29 mouse cellular contexts compared by ENCODE assay signal in genomic region chr2:181274639-181275038, GRCm38 (mm10). TPM values are rescaled to one million over a fixed set of nuclear protein-coding genes. Genes with fewer than 3 reads are reported as not detected.
DNase-seq lines count a peak whose midpoint lies in the region; ATAC-seq and TF ChIP-seq lines count a peak whose summit lies in the region.
"Had no signal": no experiment of that assay in that cellular context is flagged by ENCODE, and none has a peak within 500 bp of the region (broad histone marks: within the 10 kb centered on the region; RNA-seq: fewer than 3 reads in every experiment).

No protein-coding gene starts in this region.

- no peak overlapping the region for H3K9ac ChIP-seq in liver, postnatal 0 days (replicated peaks)
- H3K9ac ChIP-seq: embryonic facial prominence, embryonic 12.5 days; embryonic facial prominence, embryonic 15.5 days; forebrain, embryonic 15.5 days; heart, embryonic 15.5 days; hindbrain, embryonic 13.5 days had no signal

- 64% methylated on average over 4 of the region's 4 CpGs for WGBS in liver, postnatal 0 days (ENCODE audit: insufficient replicate concordance)
- WGBS in macrophage (ENCODE audit: missing documents): 12% methylated on average over 4 of the region's 4 CpGs

- no peak overlapping the region for H3K4me2 ChIP-seq in liver, postnatal 0 days (ENCODE audit: low read depth, low read length)
- H3K4me2 ChIP-seq: embryonic facial prominence, embryonic 12.5 days; embryonic facial prominence, embryonic 15.5 days; forebrain, embryonic 15.5 days; heart, embryonic 11.5 days; heart, embryonic 15.5 days; hindbrain, embryonic 13.5 days had no signal

- H3K27ac ChIP-seq in liver, postnatal 0 days (ENCODE audit: low read depth): no peak overlapping the region; the same call in 1 of the 2 replicates
- peak overlapping the region; percentile 91 for H3K27ac ChIP-seq in macrophage
- H3K27ac ChIP-seq: embryonic facial prominence, embryonic 12.5 days; embryonic facial prominence, embryonic 15.5 days; forebrain, embryonic 15.5 days; heart, embryonic 15.5 days; hindbrain, embryonic 10.5 days; hindbrain, embryonic 13.5 days had no signal

- H3K36me3 ChIP-seq in liver, postnatal 0 days (replicated peaks; ENCODE audit: insufficient read depth, low read length): peaks cover 58% of the 10 kb centered on the region
- H3K36me3 ChIP-seq in macrophage (ENCODE audit: inconsistent target): peaks cover 10% of the 10 kb centered on the region; the same call in 1 of the 2 replicates

- H3K4me1 ChIP-seq in liver, postnatal 0 days (ENCODE audit: insufficient read depth): peaks cover 14% of the 10 kb centered on the region
- H3K4me1 ChIP-seq: embryonic facial prominence, embryonic 12.5 days; embryonic facial prominence, embryonic 15.5 days; forebrain, embryonic 15.5 days; heart, embryonic 15.5 days; hindbrain, embryonic 10.5 days; hindbrain, embryonic 13.5 days had no signal

- TF ChIP-seq CTCF in liver, postnatal 0 days (IDR thresholded peaks at IDR 0.05; ENCODE audit: low read depth): no peak

- no peaks in the 10 kb centered on the region for H3K27me3 ChIP-seq in liver, postnatal 0 days (ENCODE audit: insufficient read depth, low read length)
- H3K27me3 ChIP-seq: embryonic facial prominence, embryonic 12.5 days; embryonic facial prominence, embryonic 15.5 days; forebrain, embryonic 15.5 days; heart, embryonic 15.5 days; hindbrain, embryonic 13.5 days had no signal

- DNase-seq in liver, postnatal 0 days: no peak
- DNase-seq in liver: no peak
- no peak for DNase-seq in left cerebral cortex, adult 9 months (ENCODE audit: low spot score in 2 of 2)
- no peak for DNase-seq in testis, postnatal 14 days (ENCODE audit: low spot score)
- DNase-seq: adrenal gland, adult 2 months; adrenal gland, postnatal 14 days; cerebellum, adult 11-12 months; cerebellum, adult 8-10 months; cerebellum, postnatal 14 days; gastrocnemius, postnatal 25 days; heart, postnatal 10 days; heart, postnatal 36 days had no signal

- TF ChIP-seq EP300 in liver, postnatal 0 days (IDR thresholded peaks at IDR 0.05; ENCODE audit: low read depth): no peak

- no peaks in the 10 kb centered on the region for H3K9me3 ChIP-seq in liver, postnatal 0 days (ENCODE audit: low read length)
- H3K9me3 ChIP-seq: embryonic facial prominence, embryonic 12.5 days; embryonic facial prominence, embryonic 15.5 days; forebrain, embryonic 15.5 days; heart, embryonic 15.5 days; hindbrain, embryonic 10.5 days; hindbrain, embryonic 13.5 days had no signal

- H3K4me3 ChIP-seq in liver, postnatal 0 days (ENCODE audit: low read depth, low read length): no peak overlapping the region
- no peak overlapping the region for H3K4me3 ChIP-seq in macrophage (ENCODE audit: inconsistent target)
- H3K4me3 ChIP-seq: embryonic facial prominence, embryonic 12.5 days; embryonic facial prominence, embryonic 15.5 days; forebrain, embryonic 15.5 days; heart, embryonic 15.5 days; hindbrain, embryonic 10.5 days; hindbrain, embryonic 13.5 days had no signal

- ATAC-seq in liver, postnatal 0 days: peak; percentile 40; the same call in 1 of the 2 replicates
- ATAC-seq in common myeloid progenitor, adult 5-6 weeks (replicated peaks; ENCODE audit: low read depth, poor library complexity, severe bottlenecking): peak; percentile 58; the same call in 1 of the 2 replicates
- peak; percentile 92 for ATAC-seq in monocyte, adult 5-6 weeks (replicated peaks; ENCODE audit: insufficient number of reproducible peaks, low FRiP score, low TSS enrichment, poor library complexity, severe bottlenecking)
- ATAC-seq: CD4-positive, CD25-positive, alpha-beta regulatory T cell, adult 4 months; forebrain, embryonic 15.5 days; hindbrain, embryonic 16.5 days had no signal

- H3K79me2 ChIP-seq in macrophage (ENCODE audit: inconsistent target): peaks cover 28% of the 10 kb centered on the region

RNA-seq across cellular contexts. Expression of gene Gmeb2, which starts 13.2 kb away (rescaled TPM):
- 4.3 and 4.9 TPM in 2 replicates for polyA plus RNA-seq in liver, postnatal 0 days (2015; fragmentation: Nextera tagmentation; extraction: Ambion mirVana)
- total RNA-seq in common myeloid progenitor, adult 5-6 weeks (2017): 8.3 and 19.7 TPM in 2 replicates
- 100 to 1,000 TPM in 6 of 26 experiments, 10 to 100 TPM in 20; 44.2 to 154 (median 63.9) TPM for total RNA-seq in macrophage (2018; cell fraction: chromatin; rRNA removed)
- 10 to 100 TPM; 10.3 to 28.8 (median 12.7) TPM for total RNA-seq in macrophage (2018; cell fraction: cytosol; rRNA removed)
- total RNA-seq in macrophage (2018; cell fraction: nucleus; rRNA removed): 100 to 1,000 TPM in 2 of 26 experiments, 10 to 100 TPM in 24; 27.3 to 108 (median 45.0) TPM
- 8.9 to 11.2 TPM (median 10.8 TPM) in 3 replicates for polyA plus RNA-seq in macrophage (2018)
- total RNA-seq in monocyte, adult 5-6 weeks (2017): 25.1 to 36.4 TPM (median 35.7 TPM) in 3 replicates

RNA-seq across cellular contexts. Expression of gene Helz2, which starts 32.8 kb away (rescaled TPM):
- polyA plus RNA-seq in liver, postnatal 0 days (2015; fragmentation: Nextera tagmentation; extraction: Ambion mirVana): 3.9 and 4.2 TPM in 2 replicates
- total RNA-seq in common myeloid progenitor, adult 5-6 weeks (2017): 5.5 and 7.1 TPM in 2 replicates
- total RNA-seq in macrophage (2018; cell fraction: chromatin; rRNA removed): 1,000 to 10,000 TPM in 4 of 26 experiments, 100 to 1,000 TPM in 20, 10 to 100 TPM in 2; 71.2 to 1,391 (median 498) TPM
- total RNA-seq in macrophage (2018; cell fraction: cytosol; rRNA removed): 100 to 1,000 TPM in 7 of 26 experiments, 10 to 100 TPM in 19; 12.2 to 132 (median 71.4) TPM
- total RNA-seq in macrophage (2018; cell fraction: nucleus; rRNA removed): 100 to 1,000 TPM in 23 of 26 experiments, 10 to 100 TPM in 3; 56.0 to 897 (median 370) TPM
- polyA plus RNA-seq in macrophage (2018): 7.5 to 22.5 TPM (median 16.8 TPM) in 3 replicates
- total RNA-seq in monocyte, adult 5-6 weeks (2017): 29.5 to 66.9 TPM (median 36.7 TPM) in 3 replicates

RNA-seq across cellular contexts. Expression of gene Stmn3, which starts 39.7 kb away (rescaled TPM):
- polyA plus RNA-seq in liver, postnatal 0 days (2015; fragmentation: Nextera tagmentation; extraction: Ambion mirVana): 0.19 TPM in 1 of 2 replicates, not detected in the other
- not detected in 2 replicates for total RNA-seq in common myeloid progenitor, adult 5-6 weeks (2017)
- total RNA-seq in macrophage (2018; cell fraction: chromatin; rRNA removed): not detected
- under 1 TPM in 1 of 26 experiments, not detected in 25; 0.14 TPM for total RNA-seq in macrophage (2018; cell fraction: cytosol; rRNA removed)
- total RNA-seq in macrophage (2018; cell fraction: nucleus; rRNA removed): not detected
- polyA plus RNA-seq in macrophage (2018): not detected in 3 replicates
- not detected in 3 replicates for total RNA-seq in monocyte, adult 5-6 weeks (2017)
- total RNA-seq: gastrocnemius, adult 8-10 months; MEL had no signal
- polyA plus RNA-seq: CD4-positive, CD25-positive, alpha-beta regulatory T cell, adult 4 months had no signal

RNA-seq across cellular contexts. Expression of gene Rtel1, which starts 44.9 kb away (rescaled TPM):
- 8.5 and 9.9 TPM in 2 replicates for polyA plus RNA-seq in liver, postnatal 0 days (2015; fragmentation: Nextera tagmentation; extraction: Ambion mirVana)
- 43.2 and 54.8 TPM in 2 replicates for total RNA-seq in common myeloid progenitor, adult 5-6 weeks (2017)
- 10 to 100 TPM; 26.1 to 96.4 (median 60.6) TPM for total RNA-seq in macrophage (2018; cell fraction: chromatin; rRNA removed)
- total RNA-seq in macrophage (2018; cell fraction: cytosol; rRNA removed): 1 to 10 TPM; 2.9 to 8.1 (median 4.3) TPM
- 10 to 100 TPM in 25 of 26 experiments, 1 to 10 TPM in 1; 9.9 to 80.6 (median 30.5) TPM for total RNA-seq in macrophage (2018; cell fraction: nucleus; rRNA removed)
- polyA plus RNA-seq in macrophage (2018): 4.9 to 9.2 TPM (median 5.3 TPM) in 3 replicates
- total RNA-seq in monocyte, adult 5-6 weeks (2017): 34.6 to 46.3 TPM (median 37.2 TPM) in 3 replicates

RNA-seq across cellular contexts. Expression of gene Fndc11, which starts 54.8 kb away (rescaled TPM):
- polyA plus RNA-seq in liver, postnatal 0 days (2015; fragmentation: Nextera tagmentation; extraction: Ambion mirVana): 0.09 TPM in 1 of 2 replicates, not detected in the other
- total RNA-seq in common myeloid progenitor, adult 5-6 weeks (2017): not detected in 2 replicates
- under 1 TPM in 1 of 26 experiments, not detected in 25; 0.66 TPM for total RNA-seq in macrophage (2018; cell fraction: chromatin; rRNA removed)
- not detected for total RNA-seq in macrophage (2018; cell fraction: cytosol; rRNA removed)
- total RNA-seq in macrophage (2018; cell fraction: nucleus; rRNA removed): not detected
- polyA plus RNA-seq in macrophage (2018): not detected in 3 replicates
- total RNA-seq in monocyte, adult 5-6 weeks (2017): 0.39 TPM in 1 of 3 replicates, not detected in the others
- total RNA-seq: adrenal gland, postnatal 14 days; gastrocnemius, adult 8-10 months; gastrocnemius, postnatal 25 days; heart, adult 8-10 months; MEL had no signal
- polyA plus RNA-seq: C2C12; forebrain, embryonic 11.5 days; forebrain, embryonic 15.5 days had no signal

Comparison
In these comparisons a context has a peak if more than half of its experiments do, and no peak if none do; other contexts are left out.
1. ATAC-seq: peak in every context shown above with its lines; median percentile 92 in monocyte, adult 5-6 weeks; 58 in common myeloid progenitor, adult 5-6 weeks; 40 in liver, postnatal 0 days.